Mouse (Mus musculus) testis, adult 2 months (tissue): ENCODE data around the gene Cma1.

Source experiments
- CTCF ChIP-seq: fragments of 200-500 bp; IDR thresholded peaks from 2 replicates; pipeline ENCODE4 v1.5.1; 2012; ENCODE audit warnings: low read depth, mild to moderate bottlenecking, inconsistent platforms, low read length, moderate library complexity; ENCODE audit not compliant: control insufficient read depth, insufficient read depth, insufficient replicate concordance
- POLR2A ChIP-seq: fragments of 200-500 bp; IDR thresholded peaks from 2 replicates; pipeline ENCODE4 v1.6.1; 2012; ENCODE audit warnings: low read depth, mild to moderate bottlenecking, inconsistent platforms, low read length, moderate library complexity; ENCODE audit not compliant: control insufficient read depth

GRCm38 (mm10) chr14:55905518-55905917 lies 39.0 kb downstream of the Cma1 start:
- no peak for TF ChIP-seq POLR2A
- no peak for TF ChIP-seq CTCF
